Mouse (Mus musculus) lung, adult 10 weeks (tissue): Measurements from ENCODE around the gene Polr2g. TPM values are rescaled to one million over a fixed set of nuclear protein-coding genes. Genes with fewer than 3 reads are reported as not detected.

Source experiments
- polyA plus RNA-seq: library from polyadenylated mRNA; stranded (reverse); fragments of 350-450 nt; fragmentation: Illumina TruSeq; extraction: RNeasy Lipid Tissue Mini Kit (QIAGEN cat#74804); gene quantifications from one replicate; pipeline ENCODE4 v1.2.3, GENCODE M21; 2014; ENCODE audit warnings: low read depth, low replicate concordance; ENCODE audit not compliant: insufficient read depth

The Polr2g gene
- polyA plus RNA-seq = 97.1 TPM

DNA sequence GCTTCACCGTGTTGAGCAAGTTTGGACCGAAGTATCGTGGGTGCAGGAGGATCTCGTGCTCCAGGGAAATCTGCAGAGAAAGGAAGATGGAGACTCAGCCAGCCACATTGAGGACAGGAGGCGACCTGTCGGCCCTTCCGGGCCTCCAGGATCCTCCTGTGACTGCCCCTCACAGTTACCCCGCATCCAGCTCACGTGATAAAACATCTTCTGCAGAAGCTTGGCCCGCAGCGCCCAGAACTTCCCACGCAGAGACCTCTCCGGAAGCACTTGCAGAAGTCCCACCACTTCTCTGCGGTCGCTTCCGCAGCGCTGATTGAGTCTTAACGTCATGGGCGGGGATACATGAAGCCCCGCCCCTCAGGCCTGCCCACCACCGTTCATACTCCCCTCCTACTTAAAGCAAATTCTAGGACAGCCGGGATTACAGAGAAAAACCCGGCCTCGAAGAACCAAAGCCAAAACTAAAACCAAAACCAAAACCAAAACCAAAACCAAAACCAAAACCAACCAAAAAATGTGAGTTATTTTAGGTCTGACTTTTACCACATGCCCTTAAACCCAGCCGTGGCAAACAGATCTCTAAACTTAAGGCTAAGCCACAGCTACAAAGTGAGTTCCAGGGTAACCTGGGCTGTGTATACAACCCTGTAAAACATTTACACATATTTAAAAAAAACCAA lies at the start of gene Polr2g:
Gene Polr2g (minus strand): TSS at position 314 of the 683 bp plus-strand sequence.

GRCm38 (mm10) chr19:8839103-8839907 lies 40.9 kb upstream of the Polr2g start, which contains the start of gene Gng3:
Gene Gng3, minus strand, starts transcription at chr19:8839194.

DNA sequence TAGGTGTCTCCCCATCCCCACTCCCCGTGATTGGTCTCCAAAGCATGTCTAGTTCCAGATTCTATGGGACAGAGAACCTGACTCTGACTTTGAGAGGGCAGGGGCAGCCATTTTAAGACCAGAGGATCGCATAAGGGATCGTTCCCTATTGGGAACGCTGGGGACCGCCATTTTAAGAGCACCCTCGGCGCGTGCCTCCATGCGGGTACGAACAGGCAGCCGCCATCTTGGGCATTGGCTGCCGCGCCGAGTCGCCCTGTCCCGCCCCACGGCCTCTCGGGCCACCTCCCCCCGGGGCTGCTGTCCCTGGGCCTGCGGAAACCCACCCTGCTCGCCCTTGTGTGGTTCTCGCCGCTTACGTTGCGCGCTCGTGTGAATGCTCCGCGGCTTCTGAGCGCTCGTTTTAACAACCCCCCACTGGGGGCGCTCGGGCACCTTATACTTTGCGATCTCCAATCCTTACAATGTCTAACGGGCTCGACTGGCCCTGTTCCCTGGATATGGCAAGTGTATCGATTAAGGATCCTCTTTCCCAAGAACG lies 38.9 kb upstream of the Polr2g start, which contains the start of gene Bscl2:
Gene Bscl2 (plus strand): TSS at position 217 of the 541 bp plus-strand sequence.

DNA sequence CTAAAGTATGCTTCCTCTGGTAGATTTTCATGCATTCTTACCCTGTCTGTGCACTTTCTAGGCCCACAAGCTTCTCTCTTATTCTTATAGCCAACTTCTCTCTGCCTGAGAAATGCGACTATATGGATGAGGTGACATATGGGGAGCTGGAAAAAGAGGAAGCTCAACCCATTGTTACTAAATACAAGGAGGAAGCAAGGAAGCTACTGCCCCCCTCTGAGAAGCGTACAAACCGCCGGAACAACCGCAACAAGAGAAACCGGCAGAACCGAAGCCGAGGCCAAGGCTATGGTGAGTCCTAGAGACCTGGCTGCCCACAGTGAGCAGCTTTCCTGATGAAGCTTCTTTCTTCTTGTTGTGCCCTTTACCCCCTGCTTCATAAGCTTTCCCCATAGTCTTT lies 31.3 kb upstream of the Polr2g start, which contains the start of gene AC129217.1:
Gene AC129217.1 (plus strand): TSS at position 114 of the 400 bp plus-strand sequence.

GRCm38 (mm10) chr19:8819596-8820423 lies 21.4 kb upstream of the Polr2g start, which contains the start of gene Hnrnpul2:
Gene Hnrnpul2, plus strand, starts transcription at chr19:8820010.

DNA sequence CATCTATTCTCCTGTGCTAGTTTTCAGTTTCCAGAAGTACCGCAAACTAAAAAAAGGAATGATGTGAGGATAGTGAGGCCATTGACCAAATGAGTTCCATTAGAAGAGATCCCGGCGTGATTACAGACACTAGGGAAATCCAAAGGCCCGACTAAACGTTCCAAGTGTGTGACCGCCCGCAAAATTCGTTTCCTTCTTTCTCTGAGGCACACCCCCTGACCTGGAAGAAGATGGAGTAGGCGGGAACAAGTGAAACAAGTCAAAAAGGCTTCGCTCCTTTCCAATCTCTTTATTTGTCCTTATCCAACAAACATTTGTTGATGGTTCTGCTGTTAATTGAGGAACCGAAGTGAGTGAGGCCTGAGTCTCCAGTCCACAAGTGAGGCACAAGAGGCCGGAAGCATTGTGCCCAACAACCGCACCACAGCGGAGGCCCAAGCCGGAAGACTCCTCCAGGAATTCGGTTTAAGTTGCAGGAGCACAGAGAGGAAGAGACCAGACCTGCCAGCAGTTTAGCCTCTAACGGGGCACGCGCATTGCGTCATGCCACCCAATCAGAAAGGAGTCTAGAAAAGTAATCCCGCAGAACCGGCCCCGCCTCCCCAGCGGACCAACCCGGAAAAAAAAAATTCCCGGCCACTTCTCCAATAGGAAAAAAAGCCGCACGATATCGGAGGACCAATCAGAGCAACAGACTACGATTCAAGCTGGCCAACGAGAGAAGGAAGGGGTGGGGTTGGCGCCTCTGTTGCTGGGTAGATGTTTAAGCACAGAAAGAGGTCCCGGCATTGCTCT lies 20.6 kb upstream of the Polr2g start, which contains the start of gene Ttc9c:
Gene Ttc9c (minus strand): TSS at position 533 of the 795 bp plus-strand sequence.

GRCm38 (mm10) chr19:8802130-8802821 lies 3.9 kb upstream of the Polr2g start, which contains the start of gene Zbtb3:
Gene Zbtb3, plus strand, starts transcription at chr19:8802555.

GRCm38 (mm10) chr19:8786008-8786781 lies 12.2 kb downstream of the Polr2g start, which contains the start of gene Taf6l:
Gene Taf6l, minus strand, starts transcription at chr19:8786417.

DNA sequence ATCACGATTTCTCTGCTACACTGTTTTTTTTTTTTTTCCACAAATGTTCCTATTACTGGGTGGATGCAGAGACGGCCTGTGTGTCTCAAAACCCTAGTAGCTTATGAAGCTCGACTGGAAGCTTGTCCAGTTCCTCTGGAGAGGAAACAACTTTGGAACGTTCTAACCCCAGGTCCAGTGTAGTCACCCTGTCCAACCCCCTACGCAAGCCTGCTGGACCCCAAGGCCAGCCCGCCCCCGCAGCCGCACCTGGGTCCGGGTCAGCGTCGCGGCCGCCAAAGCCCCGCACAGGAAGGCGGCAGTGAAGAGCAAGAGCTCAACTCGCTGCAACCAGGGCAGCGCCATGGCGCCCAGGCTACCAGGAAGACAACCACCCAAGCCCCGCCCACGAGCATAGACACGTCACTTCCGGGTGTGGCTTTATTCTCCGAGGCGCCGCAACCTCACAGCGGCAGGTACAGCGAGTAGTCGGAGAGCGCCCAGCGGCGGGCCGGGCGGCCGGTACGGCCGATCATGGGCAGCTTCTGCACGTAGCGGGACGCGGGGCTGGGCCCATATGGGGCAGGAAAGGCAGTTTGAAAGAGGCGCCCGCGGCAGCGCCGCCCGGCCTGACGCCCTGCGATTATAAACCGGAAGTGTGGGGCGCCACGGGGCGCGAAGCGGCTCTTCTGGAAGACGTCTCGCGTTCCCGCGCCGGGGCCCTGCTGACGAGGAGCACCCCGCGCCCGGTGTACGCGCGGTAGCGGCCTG lies 24.1 kb downstream of the Polr2g start, which contains the start of gene Tmem179b:
Gene Tmem179b (minus strand): TSS at position 382 of the 750 bp plus-strand sequence.

GRCm38 (mm10) chr19:8770567-8771270 lies 27.7 kb downstream of the Polr2g start, which contains the start of gene Tmem223:
Gene Tmem223, plus strand, starts transcription at chr19:8770996.

DNA sequence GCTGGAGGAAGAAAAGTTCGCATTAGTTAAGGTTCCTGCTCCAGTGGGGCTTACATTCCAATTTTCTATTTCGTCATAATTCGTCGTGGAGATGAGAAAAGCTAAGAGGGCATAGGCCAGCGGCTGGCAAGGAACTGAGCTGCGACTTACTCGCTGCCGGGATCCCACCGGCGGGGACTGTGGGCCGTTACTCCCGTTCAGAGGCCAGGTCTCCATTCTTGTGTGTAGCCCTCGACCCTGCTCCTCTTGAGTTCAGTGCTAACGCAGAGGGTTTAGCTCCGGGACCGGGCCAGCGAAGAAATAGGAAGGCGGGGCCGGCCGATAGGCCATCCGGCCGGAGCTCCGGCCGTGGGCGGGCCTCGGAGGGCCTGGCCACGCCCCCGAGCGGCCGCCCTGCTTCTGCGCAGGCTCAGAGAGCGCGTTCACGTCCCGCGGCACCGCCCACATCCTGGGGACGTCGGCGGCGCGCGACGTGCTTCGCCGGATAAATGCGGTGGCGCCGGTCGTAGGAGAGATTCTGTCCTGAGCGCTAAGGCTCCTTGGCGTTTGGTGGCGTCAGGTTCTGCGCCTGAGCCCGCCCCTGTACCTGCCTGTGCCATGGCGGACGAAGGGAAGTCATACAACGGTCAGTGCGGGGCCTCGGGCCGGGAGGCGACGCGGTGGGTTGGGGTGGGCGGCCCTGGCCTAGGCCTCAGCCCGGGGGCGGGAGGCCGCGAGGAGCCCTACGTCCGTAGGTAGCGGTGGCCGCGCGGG lies 41.6 kb downstream of the Polr2g start, which contains the start of gene Nxf1:
Gene Nxf1 (plus strand): TSS at position 439 of the 753 bp plus-strand sequence.

Other genes with a start within 250 kb of the Polr2g start
- not detected for gene Slc22a8, start 207.3 kb downstream of the Polr2g start, polyA plus RNA-seq
- not detected for gene Slc22a6, start 180.5 kb downstream of the Polr2g start, polyA plus RNA-seq
- 0.19 TPM for gene Chrm1, start 134.8 kb downstream of the Polr2g start, polyA plus RNA-seq
- gene Slc3a2, start 75.2 kb downstream of the Polr2g start, polyA plus RNA-seq = 184 TPM
- gene Wdr74, start 62.8 kb downstream of the Polr2g start, polyA plus RNA-seq = 29.3 TPM
- not detected for gene 1700092M07Rik, start 57.9 kb downstream of the Polr2g start, polyA plus RNA-seq
- gene Stx5a, start 57.2 kb downstream of the Polr2g start, polyA plus RNA-seq = 52.5 TPM
- gene Nxf1, start 41.5 kb downstream of the Polr2g start, polyA plus RNA-seq = 135 TPM
- gene Tmem223, start 27.6 kb downstream of the Polr2g start, polyA plus RNA-seq = 124 TPM
- 59.3 TPM for gene Tmem179b, start 24.1 kb downstream of the Polr2g start, polyA plus RNA-seq
- gene Taf6l, start 12.2 kb downstream of the Polr2g start, polyA plus RNA-seq = 4.5 TPM
- 1.6 TPM for gene Zbtb3, start 4.0 kb upstream of the Polr2g start, polyA plus RNA-seq
- 10.6 TPM for gene Ttc9c, start 20.8 kb upstream of the Polr2g start, polyA plus RNA-seq
- gene Hnrnpul2, start 21.4 kb upstream of the Polr2g start, polyA plus RNA-seq = 37.3 TPM
- gene AC129217.1, start 31.2 kb upstream of the Polr2g start, polyA plus RNA-seq = not detected
- 60.1 TPM for gene Bscl2, start 38.9 kb upstream of the Polr2g start, polyA plus RNA-seq
- not detected for gene Gng3, start 40.6 kb upstream of the Polr2g start, polyA plus RNA-seq
- 1.6 TPM for gene Lrrn4cl, start 52.2 kb upstream of the Polr2g start, polyA plus RNA-seq
- gene Ubxn1, start 72.9 kb upstream of the Polr2g start, polyA plus RNA-seq = 167 TPM
- gene Uqcc3, start 82.3 kb upstream of the Polr2g start, polyA plus RNA-seq = 59.1 TPM
- 19.9 TPM for gene Lbhd1, start 85.2 kb upstream of the Polr2g start, polyA plus RNA-seq
- gene Gm49403, start 85.4 kb upstream of the Polr2g start, polyA plus RNA-seq = not detected
- gene 1810009A15Rik, start 90.3 kb upstream of the Polr2g start, polyA plus RNA-seq = 54.1 TPM
- not detected for gene Gm49416, start 90.3 kb upstream of the Polr2g start, polyA plus RNA-seq
- 8.7 TPM for gene Ints5, start 94.4 kb upstream of the Polr2g start, polyA plus RNA-seq
- 51.6 TPM for gene Ganab, start 99.5 kb upstream of the Polr2g start, polyA plus RNA-seq
- gene B3gat3, start 121.8 kb upstream of the Polr2g start, polyA plus RNA-seq = 54.5 TPM
- gene Rom1, start 130.8 kb upstream of the Polr2g start, polyA plus RNA-seq = 6.0 TPM
- 17.3 TPM for gene Eml3, start 131.0 kb upstream of the Polr2g start, polyA plus RNA-seq
- 43.6 TPM for gene Mta2, start 143.3 kb upstream of the Polr2g start, polyA plus RNA-seq
- 8.5 TPM for gene Tut1, start 155.3 kb upstream of the Polr2g start, polyA plus RNA-seq
- gene Eef1g, start 168.5 kb upstream of the Polr2g start, polyA plus RNA-seq = 297 TPM
- 67.3 TPM for gene Ahnak, start 190.7 kb upstream of the Polr2g start, polyA plus RNA-seq